Mouse (Mus musculus): ENCODE measurements around the gene Slc6a12. TPM values are rescaled to one million over a fixed set of nuclear protein-coding genes. Genes with fewer than 3 reads are reported as not detected.

The Slc6a12 gene
- polyA plus RNA-seq, 1 experiment, result 0.37 TPM

DNA sequence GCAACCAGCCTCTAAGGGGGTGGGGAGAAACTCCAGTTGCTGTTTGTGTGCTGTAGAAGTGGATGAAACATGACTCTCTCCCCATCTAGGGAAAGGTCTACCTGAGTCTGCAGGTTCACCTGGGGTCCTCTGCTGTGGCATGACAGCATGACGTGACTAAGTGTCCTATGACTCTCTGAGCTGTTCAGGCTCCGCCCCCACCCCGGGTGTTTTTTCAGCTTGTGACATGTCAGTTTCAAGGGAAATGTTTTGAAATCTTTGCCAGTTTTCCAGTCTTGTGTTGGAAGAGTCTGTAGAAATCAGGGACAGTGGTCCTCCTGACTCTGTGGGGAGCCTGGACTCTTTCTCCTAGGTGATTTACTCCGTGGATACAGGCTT is 4.4 kb upstream of the Slc6a12 start:
- no peak for DNase-seq (ENCODE audit: low read depth, low spot score)
- 32% methylated on average over 4 of the region's 4 CpGs for WGBS

DNA sequence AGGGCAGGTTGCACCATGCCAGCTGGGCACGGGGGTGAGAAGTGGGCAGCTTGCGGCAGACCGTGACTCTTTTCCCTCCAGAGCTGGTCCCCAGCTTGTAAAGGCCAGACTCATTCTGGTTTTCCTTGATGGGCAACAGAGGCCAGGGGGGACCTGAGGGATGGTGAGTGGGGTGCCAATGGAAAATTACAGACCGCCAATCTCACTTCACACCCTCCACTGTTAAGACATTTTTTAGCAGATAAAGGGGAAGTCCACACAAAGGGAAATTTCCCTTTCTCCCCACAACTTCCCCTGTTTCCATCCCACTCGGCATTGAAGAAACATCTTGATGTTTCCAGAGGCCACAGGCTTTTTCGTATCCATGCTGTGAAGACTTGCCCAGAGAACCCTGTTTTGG is 1.2 kb upstream of the Slc6a12 start:
- no peak for DNase-seq (ENCODE audit: low read depth, low spot score)
- WGBS, result 76% methylated on average over 6 of the region's 6 CpGs

DNA sequence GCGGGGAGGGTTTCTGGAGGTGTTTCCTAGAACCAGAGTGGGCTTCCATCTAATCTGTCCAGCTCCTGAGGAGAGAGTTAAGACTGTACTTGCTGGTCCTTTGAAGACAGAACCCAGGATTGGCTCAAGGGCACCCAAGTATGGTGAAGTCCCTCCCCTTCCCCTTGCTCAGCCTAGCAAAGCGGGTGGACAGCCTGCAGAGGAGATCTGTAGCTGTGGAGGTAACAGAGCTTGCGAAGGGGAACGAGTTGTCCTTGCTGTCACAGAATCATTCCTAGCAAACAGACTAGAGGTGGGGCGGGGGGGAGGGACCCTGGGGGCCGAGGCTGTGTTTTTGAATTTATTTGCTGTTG is 871 bp downstream of the Slc6a12 start:
- no peak for DNase-seq (ENCODE audit: low read depth, low spot score)
- WGBS, result 50% methylated on average over 6 of the region's 6 CpGs

DNA sequence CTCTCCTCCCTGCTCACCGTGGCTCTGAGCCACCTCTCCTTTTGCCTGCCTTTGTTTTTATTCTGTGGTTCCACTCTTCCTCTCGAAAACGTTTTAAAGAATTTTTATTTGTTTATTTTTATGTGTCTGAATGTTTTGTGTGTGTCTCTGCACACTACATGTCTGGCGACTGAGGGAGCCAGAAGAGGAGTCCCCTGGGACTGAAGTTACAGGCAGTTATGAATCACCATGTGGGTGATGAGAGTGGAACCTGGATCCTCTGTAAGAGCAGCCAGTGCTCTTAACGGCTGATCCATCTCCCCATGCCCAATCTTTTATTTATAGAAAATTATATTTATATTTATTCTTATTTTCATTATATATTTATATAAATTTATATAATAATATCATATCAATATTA is 1.5 kb downstream of the Slc6a12 start:
- WGBS, result 30% methylated on average over 5 of the region's 5 CpGs
- DNase-seq (ENCODE audit: low read depth, low spot score), result no peak

DNA sequence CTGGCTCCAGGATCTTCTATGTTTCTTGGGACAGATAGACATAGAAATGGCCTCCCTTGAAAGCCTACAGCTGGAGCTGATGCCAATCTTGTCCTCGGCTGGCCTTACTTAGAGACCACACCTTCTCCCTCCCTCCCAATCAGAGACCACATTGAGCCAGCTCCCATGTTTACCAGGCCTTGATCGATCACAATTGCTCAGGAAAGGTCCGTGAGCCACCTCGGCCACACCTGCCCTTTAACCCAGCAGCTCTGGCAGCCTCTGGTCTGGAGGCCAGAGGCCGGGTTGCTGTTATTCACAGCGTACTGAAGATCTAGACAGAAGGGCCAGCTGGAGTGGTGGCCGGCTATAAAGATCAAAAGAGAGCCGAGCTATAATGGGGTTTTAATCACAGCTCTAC is 3.6 kb downstream of the Slc6a12 start:
- 25% methylated on average over 8 of the region's 8 CpGs for WGBS
- DNase-seq (ENCODE audit: low read depth, low spot score), result peak; percentile 13

DNA sequence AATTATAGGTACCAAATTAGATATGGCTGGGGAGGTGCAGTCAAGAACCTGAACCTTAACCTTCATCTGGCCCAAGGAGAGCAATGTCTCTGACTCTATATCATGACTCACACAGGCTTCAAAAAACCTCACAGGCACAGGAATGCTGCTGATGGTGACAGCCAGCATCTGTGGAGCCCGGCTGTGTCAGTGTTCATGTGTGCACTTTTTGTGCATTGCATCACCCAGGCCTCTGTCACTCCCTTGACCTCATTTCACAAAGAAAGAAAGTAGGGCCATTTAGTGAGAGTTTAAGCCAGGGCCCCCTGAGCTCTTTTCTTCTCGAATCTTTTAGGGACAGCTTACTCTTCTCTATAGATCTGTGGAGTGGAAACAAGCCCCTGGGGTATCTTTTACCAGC is 9.4 kb downstream of the Slc6a12 start:
- 47% methylated on average over 2 of the region's 2 CpGs for WGBS
- DNase-seq (ENCODE audit: low read depth, low spot score), result no peak

DNA sequence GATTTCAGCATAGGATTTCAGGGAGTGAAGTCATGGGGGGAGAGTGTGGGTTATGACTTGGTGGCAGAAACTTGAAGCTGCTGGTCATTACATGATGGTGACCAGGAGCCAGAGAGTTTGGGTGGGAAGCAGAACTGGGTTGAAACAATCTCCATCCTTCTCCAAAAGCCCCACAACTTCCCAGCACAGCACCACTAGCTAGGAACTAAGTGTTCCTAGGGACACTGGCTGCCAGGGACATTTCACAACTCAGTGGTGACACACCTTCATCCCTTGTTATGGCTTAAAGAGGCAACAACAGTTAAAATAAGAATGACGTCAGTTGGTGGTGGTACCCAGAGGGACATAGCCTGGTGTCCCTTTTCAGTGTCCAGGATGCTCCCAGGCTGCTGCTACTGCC is 13.2 kb downstream of the Slc6a12 start:
- WGBS, result 71% methylated on average over 1 of the region's 1 CpGs

DNA sequence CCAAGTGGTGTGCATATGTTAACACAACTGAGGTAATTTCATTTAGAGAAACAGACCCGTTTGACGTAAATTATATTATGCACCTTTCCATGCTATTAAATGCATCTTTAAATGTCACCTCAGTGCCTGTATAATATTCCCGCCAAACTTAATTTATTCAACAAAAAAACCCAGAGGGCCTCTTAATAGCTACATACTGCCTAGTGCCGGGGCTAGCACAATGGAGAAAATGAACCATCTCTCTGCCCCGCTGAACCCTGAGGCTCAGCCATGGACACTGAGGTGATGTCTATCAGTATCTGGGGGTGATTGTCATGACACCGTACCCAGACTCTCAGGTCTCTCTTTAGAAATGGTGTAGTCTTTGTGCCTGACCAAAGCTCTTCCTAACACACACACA is 14.4 kb downstream of the Slc6a12 start:
- DNase-seq (ENCODE audit: low read depth, low spot score), result no peak
- WGBS, result 81% methylated on average over 6 of the region's 6 CpGs

More for the DNA sequence above, 13.2 kb downstream of the Slc6a12 start:
- no peak for DNase-seq (ENCODE audit: low read depth, low spot score)

DNA sequence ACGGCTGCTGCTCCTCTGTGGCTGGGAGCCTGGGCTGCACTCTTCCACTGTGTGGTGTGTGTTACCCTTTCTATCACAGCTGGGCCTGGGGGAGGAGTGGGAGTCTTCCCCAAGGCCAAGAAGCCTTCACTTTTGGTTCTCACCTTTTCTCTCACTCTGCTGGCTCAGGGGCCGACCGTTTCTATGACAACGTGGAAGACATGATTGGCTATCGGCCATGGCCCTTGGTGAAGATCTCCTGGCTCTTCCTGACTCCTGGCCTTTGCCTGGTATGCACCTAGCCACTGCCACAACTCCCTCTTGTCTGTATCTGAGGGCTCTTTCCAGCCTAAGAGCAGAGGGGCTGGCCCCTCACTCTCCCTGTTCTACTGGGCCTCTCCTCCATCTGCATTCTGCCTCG is 20.2 kb downstream of the Slc6a12 start:
- no peak for DNase-seq (ENCODE audit: low read depth, low spot score)
- 88% methylated on average over 6 of the region's 6 CpGs for WGBS

DNA sequence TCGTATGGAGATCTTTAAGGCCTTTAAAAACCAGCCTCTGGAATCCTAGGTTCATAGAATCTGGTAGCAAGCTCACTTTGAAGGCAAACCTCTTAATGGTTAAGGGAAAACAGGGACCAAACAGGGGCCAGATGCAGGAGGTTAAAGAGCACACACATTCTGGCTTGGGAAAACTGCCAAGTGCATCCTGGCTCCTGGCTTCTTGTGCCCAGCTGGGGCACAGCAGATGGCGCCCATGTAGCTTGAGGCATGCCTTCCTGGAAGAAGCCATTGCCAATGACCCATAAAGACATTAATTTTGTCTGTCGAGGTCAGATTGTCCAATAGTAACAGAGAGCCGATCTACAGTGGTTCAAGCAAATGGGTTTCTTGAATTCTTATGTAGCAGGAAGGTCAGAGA is 21.1 kb downstream of the Slc6a12 start:
- WGBS, result 63% methylated on average over 4 of the region's 4 CpGs
- DNase-seq (ENCODE audit: low read depth, low spot score), result no peak

DNA sequence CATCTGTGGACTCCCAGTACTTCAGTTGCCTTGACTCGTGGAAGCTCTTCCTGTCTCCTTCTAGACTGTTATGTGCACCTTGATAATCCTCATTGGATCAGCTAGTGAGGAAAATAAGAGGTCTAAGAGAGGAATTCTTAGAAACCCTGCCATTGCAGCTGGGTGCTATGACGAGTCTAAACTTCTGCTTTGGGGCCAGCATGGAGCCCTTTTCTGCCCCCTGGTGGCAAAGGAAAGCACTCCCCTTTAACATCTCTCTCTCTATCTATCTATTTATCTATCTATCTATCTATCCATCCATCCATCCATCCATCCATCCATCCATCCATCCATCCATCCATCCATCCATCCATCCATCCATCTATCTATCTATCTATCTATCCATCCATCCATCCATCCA is 23.7 kb downstream of the Slc6a12 start:
- 12% methylated on average over 2 of the region's 2 CpGs for WGBS
- peak; percentile 19 for DNase-seq (ENCODE audit: low read depth, low spot score)

DNA sequence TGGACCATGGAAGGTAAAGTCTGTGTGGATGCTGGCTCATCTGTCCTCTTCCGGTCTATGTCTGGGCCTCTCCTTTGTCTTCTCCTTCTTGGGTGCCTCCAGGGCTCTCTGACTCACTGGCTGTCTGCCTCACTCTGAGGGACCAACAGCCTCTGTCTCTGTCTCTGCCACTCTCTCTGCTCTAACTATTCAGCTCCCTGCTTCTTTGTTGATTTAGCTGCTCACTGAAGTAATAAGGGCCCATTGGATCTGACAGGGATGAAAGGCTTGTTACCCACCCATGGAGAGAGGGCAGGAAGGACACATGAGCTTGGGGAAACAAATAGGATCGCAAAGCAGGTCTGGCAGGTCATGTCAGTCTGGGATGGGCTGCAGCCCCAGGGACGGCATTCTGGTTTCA is 24.2 kb downstream of the Slc6a12 start:
- 55% methylated on average over 3 of the region's 3 CpGs for WGBS
- no peak for DNase-seq (ENCODE audit: low read depth, low spot score)

DNA sequence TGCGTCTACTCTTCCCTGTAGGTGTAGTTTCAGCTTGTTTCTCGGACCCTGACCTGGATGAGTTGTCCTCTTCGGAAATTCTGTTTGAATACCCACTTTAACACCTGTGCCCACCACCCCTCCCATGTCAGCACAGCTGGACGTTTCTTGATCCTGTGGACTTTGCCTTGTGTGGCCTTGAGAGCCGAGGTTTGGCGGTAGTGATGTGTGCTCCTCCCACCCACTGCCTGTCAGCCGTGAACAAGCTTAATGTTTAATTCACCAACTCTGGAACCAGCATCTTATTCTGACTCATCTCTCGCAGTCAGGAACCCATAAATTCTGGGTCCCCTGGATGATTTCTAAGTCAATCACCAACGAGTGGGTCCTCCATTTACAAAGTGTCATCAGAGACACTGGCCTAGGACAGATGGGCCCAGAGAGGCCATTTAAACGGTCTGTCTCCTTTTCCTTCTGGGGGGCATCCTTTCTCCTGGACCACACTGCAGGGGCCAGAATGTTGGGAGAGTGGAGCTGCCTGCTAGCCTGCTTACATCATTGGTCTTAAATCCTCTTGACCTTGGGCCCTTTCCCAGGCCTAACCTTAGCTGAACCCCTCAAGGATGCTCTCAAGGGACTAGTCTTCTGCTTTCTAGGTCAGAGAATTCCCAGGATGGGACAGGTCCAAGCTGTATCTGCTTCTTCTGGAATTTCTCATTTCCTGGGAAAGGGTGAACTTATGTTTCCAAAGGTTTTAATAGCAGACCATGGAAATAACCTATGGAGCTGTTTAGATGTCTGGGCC is 28.5 kb downstream of the Slc6a12 start:
- no peak for DNase-seq (ENCODE audit: low read depth, low spot score)
- 32% methylated on average over 10 of the region's 10 CpGs for WGBS

DNA sequence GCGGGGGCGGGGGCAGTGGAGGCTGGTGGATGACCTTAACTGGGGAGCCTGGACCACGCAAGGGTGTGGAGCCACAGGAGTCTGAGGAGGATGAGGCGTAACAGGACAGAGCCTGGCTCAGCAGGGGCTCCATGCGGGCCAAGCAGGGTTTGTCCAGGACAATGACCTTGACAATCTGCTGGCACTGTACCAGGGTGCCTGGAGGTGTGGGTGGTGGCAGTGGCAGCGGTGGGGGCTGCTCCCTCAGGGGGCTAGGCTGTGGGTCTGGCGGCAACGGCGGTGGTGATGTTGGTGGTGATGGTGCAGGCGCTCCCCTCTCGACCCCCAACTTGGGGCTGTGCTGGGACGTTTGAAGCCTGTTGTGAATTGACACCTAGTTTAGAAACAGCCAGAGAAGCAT is 33.3 kb downstream of the Slc6a12 start:
- no peak for DNase-seq (ENCODE audit: low read depth, low spot score)
- 73% methylated on average over 12 of the region's 12 CpGs for WGBS

DNA sequence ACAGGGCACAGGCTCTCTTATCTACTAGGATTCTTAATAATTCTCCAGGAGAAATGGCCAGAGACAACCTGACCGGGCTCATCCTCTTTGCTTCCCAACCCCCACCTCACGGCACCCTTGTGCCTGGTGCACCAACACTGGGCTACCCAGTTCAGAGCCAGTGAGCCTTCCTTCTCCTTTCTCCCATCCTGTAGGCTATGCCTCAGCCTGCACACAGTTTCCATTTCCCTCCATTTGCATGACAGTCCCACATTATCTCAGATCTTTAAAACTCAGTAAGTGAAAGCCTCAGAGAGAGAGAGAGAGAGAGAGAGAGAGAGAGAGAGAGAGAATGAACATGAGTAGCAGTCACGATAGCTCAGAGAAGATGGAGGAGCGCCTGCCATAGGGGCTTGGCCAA is 35.4 kb downstream of the Slc6a12 start:
- 51% methylated on average over 4 of the region's 4 CpGs for WGBS
- DNase-seq (ENCODE audit: low read depth, low spot score), result no peak

DNA sequence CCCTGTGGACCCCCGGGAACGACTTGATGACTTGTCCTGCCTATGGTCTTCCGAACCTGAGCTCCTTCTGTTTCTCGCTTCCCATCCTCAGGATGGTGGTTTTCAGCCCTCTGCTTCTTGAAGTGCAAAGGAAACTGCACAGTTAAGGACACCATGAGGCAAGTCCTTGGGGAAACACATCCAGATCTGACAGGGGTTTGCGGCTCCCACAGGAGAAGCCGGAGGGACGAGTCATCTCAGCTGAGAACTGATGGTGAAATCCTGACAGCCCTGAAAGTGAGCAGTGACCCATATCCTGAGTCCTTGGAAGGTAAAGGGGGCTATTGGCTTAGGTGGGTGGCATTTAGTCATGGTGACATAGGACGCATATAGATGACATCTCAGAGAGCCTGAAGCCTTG is 37.7 kb downstream of the Slc6a12 start:
- no peak for DNase-seq (ENCODE audit: low read depth, low spot score)
- 79% methylated on average over 8 of the region's 8 CpGs for WGBS

DNA sequence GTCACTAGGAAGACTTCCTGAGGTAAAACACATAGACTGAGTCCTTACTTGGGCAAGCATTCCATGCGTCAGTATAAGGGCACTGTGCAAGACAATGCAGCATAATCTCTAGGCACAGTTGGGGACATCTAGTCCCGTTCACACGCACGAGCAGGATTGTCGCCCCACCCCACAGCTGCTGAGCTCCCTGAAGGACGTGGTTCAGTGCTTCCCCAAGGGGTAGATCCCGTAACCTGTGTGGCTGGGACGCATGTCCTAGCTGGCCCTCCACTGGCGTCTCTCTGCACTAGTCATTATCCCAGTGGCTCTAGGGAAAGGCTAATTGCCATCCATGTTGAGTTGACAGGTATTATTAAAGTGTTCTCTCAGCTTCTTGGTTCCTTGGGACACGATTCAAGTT is 39.2 kb downstream of the Slc6a12 start:
- no peak for DNase-seq (ENCODE audit: low read depth, low spot score)
- 49% methylated on average over 10 of the region's 10 CpGs for WGBS

DNA sequence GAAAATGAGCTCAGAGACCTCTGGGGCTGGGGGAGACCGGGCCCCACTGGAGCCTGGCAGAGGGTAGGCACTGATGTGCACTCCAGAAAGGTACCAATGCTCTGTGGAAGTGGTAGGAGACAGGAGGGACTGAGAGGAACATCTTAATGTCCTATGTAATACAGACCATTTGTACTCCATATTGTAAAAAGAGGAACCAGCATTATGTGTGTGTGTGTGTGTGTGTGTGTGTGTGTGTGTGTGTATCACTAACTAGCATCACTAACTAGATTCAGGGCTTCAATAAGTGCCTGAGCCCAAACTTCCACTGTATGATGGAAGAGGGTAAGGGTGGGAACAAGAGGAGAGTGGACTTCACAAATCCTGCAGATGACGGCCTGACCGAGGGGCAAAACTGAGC is 42.5 kb downstream of the Slc6a12 start:
- no peak for DNase-seq (ENCODE audit: low read depth, low spot score)
- WGBS, result 82% methylated on average over 3 of the region's 3 CpGs

DNA sequence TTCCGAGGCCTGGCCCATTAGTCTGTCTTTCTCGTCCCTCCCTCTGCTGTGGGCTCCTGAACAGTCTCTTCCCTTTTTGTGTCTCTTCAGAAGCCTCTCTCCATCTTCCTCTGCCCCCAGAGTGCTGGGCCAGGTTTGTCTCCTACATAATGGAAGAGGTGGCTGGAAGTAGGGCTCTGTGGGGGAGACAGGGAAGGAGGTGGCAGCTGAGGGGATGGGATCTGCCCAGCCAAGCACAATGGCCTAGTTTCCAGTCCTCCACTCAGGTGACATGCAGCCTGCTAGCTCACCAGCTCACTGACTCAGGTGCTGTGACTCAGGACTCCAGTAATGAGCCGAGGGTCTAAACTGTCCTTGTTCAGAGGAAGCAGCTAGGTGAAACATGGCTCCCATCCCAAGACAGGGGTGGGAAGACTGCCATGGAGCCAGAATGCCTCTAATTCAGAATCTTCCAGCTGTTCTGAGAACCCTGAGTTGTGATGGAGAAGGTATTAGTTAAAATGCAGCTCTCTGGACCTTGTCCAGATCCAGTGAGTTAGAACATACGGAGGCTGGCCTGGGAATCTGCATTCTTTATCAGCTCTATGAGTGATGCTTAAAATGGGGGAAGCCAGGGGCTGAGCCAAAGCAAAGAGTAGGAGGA is 49.9 kb downstream of the Slc6a12 start:
- no peak for DNase-seq (ENCODE audit: low read depth, low spot score)
- 80% methylated on average over 4 of the region's 4 CpGs for WGBS

DNA sequence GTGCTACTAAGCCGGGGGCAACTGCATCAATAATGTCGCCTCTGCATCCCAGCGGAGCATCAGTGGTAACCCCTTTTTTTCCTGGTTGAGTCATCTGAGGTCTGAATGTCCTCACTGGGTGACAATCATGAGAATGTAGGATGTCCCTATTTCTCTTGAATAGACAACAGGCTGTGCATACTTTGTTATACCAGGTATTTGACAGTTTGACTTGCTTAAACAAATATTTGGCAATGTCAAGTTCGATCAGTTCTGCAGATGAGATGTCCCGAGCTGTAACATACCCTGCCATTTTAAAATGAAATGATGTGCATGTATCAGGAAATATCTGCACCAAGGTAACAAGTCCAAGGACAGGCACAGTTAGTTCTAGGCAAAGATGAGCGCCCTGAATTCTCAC is 58.3 kb downstream of the Slc6a12 start:
- no peak for DNase-seq (ENCODE audit: low read depth, low spot score)
- WGBS, result 71% methylated on average over 6 of the region's 6 CpGs

DNA sequence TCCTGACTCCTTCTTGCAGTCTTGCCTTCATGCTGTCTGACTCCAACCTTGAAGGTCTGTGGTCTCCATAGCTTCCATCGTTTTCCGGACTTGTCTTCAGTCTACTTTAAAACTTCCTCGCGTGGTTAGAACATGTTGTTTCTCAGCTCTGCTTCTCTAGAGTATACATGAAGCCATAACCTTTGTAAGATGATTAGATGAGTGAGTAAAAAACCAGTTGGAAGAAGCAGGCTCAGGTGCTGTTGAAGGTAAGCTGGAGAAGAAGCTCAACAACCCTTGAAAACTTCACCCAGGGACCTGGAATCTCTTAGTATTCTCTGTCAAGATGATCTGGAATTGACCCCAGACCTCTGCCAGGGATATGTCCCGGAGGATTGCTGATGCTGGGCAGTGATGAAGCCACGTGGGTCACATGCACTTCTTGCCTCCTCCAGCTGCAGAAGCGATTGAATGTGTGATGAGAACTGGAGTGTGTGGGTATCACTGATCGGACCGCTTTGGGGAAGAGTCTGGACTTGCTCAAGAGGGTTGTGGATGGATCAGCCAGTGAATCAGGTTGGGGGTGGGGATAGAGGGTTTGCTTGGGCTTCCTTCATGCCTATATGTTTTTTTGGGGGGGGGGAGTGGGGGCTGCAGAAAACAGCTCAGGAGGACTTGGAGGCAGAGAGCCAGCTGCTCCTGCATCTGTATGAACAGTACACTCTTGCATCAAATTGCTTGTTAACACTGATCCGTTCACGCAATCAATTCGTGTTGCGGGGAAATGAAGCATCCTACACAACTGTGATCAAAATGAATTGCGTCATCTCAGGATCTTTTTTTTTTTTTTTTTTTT is 59.2 kb downstream of the Slc6a12 start:
- 85% methylated on average over 14 of the region's 14 CpGs for WGBS
- no peak for DNase-seq (ENCODE audit: low read depth, low spot score)

All from large intestine, adult 2 months (tissue).